Mouse (Mus musculus): Measurements from ENCODE around the gene Gm28053.
A peak's percentile ranks its signal among the peaks of the same experiment; 100 is the strongest.

Gm28053 gene

GRCm38 (mm10) chr6:48689320-48689719, 29.1 kb upstream of the Gm28053 start:
- no peak for DNase-seq (ENCODE audit: low read depth, low spot score)

DNA sequence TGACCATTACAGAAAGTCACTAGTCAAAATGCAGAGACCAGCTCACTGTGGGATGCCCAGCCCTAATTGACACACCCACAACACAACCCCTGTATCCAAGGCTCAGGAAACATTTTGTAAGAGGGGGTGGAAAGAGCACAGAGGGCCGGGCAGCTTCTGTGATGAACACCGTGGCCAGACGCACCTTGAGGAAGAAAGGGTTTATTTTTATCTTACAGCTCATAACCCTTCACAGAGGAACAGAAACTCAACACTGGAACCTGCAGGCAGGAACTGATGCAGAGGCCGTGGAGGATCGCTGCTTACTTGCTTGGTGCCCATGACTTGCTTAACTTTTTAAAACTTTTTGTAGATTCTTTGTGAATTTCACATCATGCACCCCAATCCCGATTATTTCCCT, 25.4 kb upstream of the Gm28053 start:
- DNase-seq (ENCODE audit: low read depth, low spot score) = no peak

- no peak for DNase-seq (ENCODE audit: low read depth, low spot score)
These were observed 21.4 kb upstream of the Gm28053 start for GRCm38 (mm10) chr6:48696830-48697554.

DNA sequence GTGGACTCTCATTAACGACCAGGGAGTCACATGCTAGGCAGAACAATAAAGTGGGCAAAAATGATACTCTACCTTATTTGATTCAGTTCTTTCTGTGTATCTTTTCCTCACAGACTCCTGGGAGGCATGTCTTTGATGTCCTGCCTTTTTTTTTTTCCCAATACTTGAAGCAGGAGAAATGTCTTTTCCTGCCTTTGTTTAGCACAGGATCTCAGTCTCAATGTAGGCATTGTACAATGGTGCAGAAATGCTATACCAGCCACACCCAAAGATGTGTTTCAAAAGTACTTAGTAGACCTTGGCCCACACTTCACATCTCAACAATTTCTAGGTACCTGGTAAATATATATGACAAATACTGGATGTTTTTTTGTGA, 20.9 kb upstream of the Gm28053 start:
- no peak for DNase-seq (ENCODE audit: low read depth, low spot score)

DNA sequence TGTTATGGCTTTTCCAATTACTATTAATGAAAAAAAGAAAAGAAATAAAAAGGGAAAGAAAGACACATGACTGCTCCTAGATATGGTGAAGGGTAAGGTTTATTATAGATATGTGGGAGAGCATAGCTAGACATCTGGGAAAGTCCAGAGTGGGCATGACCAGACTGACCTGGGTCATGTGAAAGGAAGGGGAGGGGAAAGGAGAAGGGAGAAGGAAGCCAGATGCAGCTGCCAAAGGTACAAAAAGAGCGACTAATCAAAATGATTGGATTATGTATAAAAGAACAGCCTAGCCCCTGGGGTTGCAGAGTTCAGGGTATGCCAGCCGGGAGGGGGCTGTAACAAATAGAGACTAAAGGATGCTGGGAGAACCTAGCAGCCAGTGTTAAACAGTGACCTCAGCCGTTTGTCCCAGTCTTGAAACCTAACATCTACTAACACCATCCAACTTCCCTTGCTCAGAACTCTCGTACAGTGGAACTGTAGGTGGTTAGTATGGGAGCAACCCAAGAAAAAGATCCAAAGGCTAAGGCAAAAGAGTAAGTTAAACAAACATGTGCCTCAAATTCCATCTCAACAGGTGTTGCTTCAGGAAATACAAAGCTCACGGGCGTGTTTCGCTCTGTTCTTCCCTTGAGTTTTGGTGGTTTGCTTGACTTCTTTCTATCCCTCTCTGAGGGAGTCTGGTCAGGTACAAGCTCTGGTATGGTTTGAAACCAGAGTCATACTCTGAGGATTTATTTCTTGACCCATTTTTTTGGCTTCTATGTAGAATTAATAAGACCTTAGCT, 20.1 kb upstream of the Gm28053 start:
- DNase-seq (ENCODE audit: low read depth, low spot score) = no peak

DNA sequence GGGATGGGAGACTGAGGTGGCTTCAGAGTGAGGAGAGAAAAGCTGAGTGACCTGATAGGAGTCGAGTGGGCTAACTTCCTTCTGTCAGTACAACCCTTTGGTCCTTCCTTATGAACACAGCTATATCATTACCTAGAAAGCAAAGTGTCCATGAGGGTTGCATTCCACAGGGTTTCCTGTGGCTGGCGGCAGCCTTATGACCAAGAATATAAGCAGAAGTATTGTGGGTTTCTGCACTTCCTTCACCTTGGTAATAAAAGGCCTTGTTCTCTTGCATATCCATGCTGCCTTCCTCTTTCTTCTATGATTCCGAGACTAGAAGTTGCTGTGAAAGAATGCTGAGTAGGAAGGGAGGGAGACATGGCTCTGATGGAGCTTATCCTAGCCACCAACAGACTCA, 19.5 kb upstream of the Gm28053 start:
- DNase-seq (ENCODE audit: low read depth, low spot score) = no peak

DNA sequence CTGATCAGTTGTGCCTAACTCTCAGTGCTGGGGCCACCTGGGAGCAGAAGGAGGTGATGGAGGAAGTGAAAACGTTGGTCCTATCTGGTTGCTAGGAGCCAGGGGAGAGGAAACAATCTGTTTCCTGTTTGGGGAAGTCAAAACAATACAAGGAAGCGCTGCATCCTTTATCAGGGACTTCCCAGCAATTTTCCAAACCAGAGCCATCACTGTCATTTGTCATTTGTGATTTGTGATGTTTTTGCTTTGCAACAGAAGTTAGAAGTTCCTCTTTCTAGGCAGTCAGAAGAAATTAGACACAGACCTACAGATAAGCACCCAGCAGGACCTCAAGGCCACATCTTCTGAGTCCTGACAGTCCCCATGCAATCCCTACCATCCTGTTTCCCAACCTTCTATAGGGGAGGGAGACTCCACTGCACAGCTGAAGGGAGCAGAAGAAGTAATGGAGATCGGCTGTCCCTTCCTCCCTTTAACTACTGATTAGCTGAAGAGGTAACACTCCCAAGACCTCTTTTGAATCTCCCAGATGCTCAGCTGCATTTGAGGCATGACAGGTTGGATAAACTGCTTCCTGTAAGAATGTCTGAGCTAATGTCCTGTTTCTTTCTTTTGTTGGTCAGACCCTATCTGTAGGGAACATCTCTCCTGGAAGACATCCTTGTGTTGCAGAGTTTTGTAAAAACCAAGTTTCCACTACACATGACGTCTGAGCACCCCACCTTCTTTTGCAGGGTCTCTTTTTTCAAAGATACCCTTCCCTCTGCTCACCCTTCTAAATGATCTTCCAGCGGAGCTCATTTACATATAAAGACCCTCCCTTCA, 17.9 kb upstream of the Gm28053 start:
- DNase-seq (ENCODE audit: low read depth, low spot score) = no peak

DNA sequence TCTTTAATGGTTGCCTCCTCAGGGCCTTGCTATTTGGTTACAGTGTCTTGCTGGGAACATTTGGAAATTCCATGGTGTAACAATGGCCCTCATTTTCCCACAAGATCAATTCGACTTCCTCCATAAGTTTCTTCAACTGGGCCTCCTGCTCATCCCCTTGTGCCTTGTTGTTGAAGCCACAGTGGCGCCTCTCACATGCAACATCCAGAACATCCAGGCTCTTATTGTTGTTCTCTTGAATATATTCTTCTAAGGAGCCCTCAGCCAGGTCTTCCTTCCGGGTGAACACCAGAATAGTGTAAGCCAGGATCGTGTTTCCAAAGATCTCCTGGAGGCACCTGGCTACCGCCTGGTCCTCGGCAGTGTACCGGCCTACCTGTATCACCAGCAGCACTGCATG, 16.3 kb upstream of the Gm28053 start:
- no peak for DNase-seq (ENCODE audit: low read depth, low spot score)

GRCm38 (mm10) chr6:48702601-48703000, 15.8 kb upstream of the Gm28053 start:
- peak; percentile 15 for DNase-seq (ENCODE audit: low read depth, low spot score)

GRCm38 (mm10) chr6:48704146-48704545, 14.3 kb upstream of the Gm28053 start:
- no peak for DNase-seq (ENCODE audit: low read depth, low spot score)

DNA sequence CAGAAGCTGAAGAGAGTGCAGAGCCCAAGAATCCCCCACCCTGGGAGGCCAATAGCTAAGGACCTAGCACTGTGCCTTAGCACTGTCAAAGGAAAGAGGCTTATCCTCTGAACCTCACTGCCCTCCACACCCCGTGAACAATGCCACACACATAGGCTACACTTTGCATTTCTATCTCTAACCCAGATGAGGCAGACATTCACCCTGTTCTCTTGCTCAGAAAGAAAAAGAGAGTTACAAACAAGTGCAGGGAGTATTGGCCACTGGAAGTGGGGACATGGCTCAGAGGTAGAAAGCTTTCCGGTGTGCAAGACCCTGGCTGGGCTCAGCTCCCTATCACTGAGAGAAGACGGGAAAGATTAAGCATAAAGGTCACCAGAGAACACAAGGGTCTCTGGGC, 12.3 kb upstream of the Gm28053 start:
- no peak for DNase-seq (ENCODE audit: low read depth, low spot score)

GRCm38 (mm10) chr6:48720326-48720725, 1.9 kb downstream of the Gm28053 start:
- DNase-seq (ENCODE audit: low read depth, low spot score) = no peak

- no peak for DNase-seq (ENCODE audit: low read depth, low spot score)
These were observed 5.1 kb downstream of the Gm28053 start for GRCm38 (mm10) chr6:48723468-48723867.

GRCm38 (mm10) chr6:48725476-48725875, 7.1 kb downstream of the Gm28053 start:
- no peak for DNase-seq (ENCODE audit: low read depth, low spot score)

GRCm38 (mm10) chr6:48727761-48728160, 9.4 kb downstream of the Gm28053 start:
- no peak for DNase-seq (ENCODE audit: low read depth, low spot score)

DNA sequence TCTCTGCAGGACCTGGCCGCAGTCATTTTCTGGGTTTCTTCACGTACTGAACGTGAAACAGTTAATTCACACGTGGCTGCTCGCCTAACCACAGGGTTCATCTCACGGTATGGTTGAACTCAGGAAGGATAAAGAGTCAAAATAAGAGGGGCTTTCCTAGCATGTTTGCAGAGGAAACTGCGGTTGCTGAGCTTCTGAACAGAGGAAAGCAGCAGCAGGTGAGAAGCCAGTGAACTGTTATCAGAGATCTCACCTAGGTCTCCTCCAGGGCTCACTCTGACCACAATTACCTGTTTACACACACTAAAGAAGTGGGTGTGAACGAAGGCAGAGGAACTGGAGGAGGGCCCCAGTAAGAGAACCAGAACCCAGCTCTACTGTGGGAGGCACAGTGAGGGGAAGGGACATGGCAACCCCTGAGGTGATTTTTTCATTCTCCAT, 14.5 kb downstream of the Gm28053 start:
- DNase-seq (ENCODE audit: low read depth, low spot score) = no peak

GRCm38 (mm10) chr6:48733660-48734059, 15.3 kb downstream of the Gm28053 start:
- no peak for DNase-seq (ENCODE audit: low read depth, low spot score)

GRCm38 (mm10) chr6:48737053-48737452, 18.6 kb downstream of the Gm28053 start:
- DNase-seq (ENCODE audit: low read depth, low spot score) = no peak

- DNase-seq (ENCODE audit: low read depth, low spot score) = no peak
These were observed 19.3 kb downstream of the Gm28053 start for GRCm38 (mm10) chr6:48737688-48738087.

GRCm38 (mm10) chr6:48738961-48739779, 20.8 kb downstream of the Gm28053 start, which contains the start of gene Gimap1:
Gene Gimap1, plus strand, starts transcription at chr6:48739054.
- DNase-seq (ENCODE audit: low read depth, low spot score) = no peak

DNA sequence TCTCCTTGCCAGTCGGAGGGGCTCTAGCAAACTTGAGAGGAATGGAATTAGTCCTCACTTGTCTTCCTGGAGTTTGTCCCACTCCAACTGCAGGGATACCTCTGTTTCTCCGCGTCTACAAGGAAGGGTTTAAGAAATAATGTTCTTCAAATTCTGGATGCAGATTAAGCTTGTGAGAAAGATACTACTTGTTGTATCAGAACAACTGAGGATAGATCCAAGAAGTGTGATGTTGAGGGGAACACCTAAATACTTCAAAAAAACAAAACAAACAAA, 21.3 kb downstream of the Gm28053 start:
- DNase-seq (ENCODE audit: low read depth, low spot score) = no peak
